Mouse (Mus musculus) ES-Bruce4 (cell line): Measurements from ENCODE around the gene 4930539E08Rik.

Experiments
- CTCF ChIP-seq: IDR thresholded peaks from one replicate; pipeline ENCODE4 v1.8.1; 2011; ENCODE audit warnings: low read depth, low read length
- EP300 ChIP-seq: IDR thresholded peaks from 2 replicates; pipeline ENCODE4 v1.6.1; 2011; ENCODE audit warnings: low read depth, low read length; ENCODE audit not compliant: insufficient read depth

DNA sequence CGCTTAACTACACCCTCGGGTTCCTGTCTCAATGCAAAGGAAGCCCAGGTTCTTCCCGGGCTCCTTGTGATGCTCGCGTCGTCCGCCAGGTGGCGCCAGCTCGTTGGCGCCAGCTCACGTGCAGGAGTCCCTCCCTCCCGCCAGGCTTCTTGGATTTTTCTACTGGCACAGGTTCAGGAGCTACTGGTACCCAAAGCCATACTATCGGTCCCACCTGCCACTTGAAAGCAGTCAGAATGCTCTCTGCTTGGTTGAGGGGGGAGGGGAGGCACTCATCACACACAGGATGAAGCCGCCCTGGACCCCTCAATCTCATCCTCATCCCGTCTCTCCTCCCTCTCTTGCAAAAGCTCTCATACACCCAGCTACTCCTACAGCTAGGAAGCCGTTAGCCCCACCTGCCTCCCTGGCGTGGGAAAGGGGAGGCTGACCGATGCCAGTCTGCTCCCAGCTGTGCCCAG is 35.2 kb downstream of the 4930539E08Rik start:
- TF ChIP-seq CTCF (peak; percentile 91), EP300 (no peak)
